In the genomic region with DNA sequence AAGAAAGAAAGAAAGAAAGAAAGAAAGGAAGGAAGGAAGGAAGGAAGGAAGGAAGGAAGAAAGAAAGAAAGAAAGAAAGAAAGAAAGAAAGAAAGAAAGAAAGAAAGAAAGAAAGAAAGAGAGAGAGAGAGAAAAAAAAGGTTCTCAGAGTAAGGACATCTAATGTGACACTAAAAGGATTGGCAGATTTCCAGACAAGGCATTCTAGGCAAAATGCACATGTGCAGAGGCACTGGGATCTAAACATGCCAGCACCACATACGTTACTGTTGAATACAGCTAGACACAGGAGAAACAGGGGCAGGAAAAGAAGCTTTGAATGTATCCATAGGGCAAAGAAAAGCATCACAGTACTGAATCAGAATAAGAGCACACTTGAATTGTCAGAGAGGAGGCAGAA, we compare ENCODE assay signal across 7 mouse cellular contexts. TPM values are rescaled to one million over a fixed set of nuclear protein-coding genes. Genes with fewer than 3 reads are reported as not detected.
"Had no signal": no experiment of that assay in that cellular context is flagged by ENCODE, and none has a peak within 500 bp of the region (broad histone marks: within the 10 kb centered on the region; RNA-seq: fewer than 3 reads in every experiment).

No protein-coding gene starts in this region.

RNA-seq across cellular contexts. Expression of gene Adora1, which starts 14.4 kb away (rescaled TPM):
- polyA plus RNA-seq: inflammation-experienced regulatory T-cells, adult 6 months had no signal

RNA-seq across cellular contexts. Expression of gene Myog, which starts 40.1 kb away (rescaled TPM):
- polyA plus RNA-seq: hindbrain, embryonic 15.5 days; hindbrain, embryonic 16.5 days; hindbrain, postnatal 0 days; inflammation-experienced regulatory T-cells, adult 6 months; intestine, embryonic 14.5 days; large intestine, adult 2 months had no signal

RNA-seq across cellular contexts. Expression of gene Mybph, which starts 56.4 kb away (rescaled TPM):
- polyA plus RNA-seq: inflammation-experienced regulatory T-cells, adult 6 months; intestine, embryonic 14.5 days; intestine, postnatal 0 days had no signal
